Mouse (Mus musculus) heart, embryonic 16.5 days (tissue): ENCODE data around the gene Bloc1s3. TPM values are rescaled to one million over a fixed set of nuclear protein-coding genes. Genes with fewer than 3 reads are reported as not detected.

Experiments
- ATAC-seq: fragments of 200-750 bp; cut with Nextera tagmentation; replicated peaks from 2 replicates; pipeline ENCODE4 v1.8.0; 2017; ENCODE audit warnings: moderate number of reproducible peaks; ENCODE audit not compliant: insufficient read depth, low FRiP score; ENCODE audit errors: extremely low read depth
- H3K27ac ChIP-seq: fragments of 300-500 bp; sonication (generic); 2 replicates; pipeline ENCODE4 v1.5.1; 2014; ENCODE audit warnings: mild to moderate bottlenecking, low read length, control low read depth, moderate library complexity
- H3K27me3 ChIP-seq: fragments of 300-500 bp; sonication (generic); 2 replicates; pipeline ENCODE4 v1.6.1; 2014; ENCODE audit warnings: low read length, mixed read lengths; ENCODE audit not compliant: control insufficient read depth, insufficient read depth
- H3K36me3 ChIP-seq: fragments of 300-500 bp; sonication (generic); 2 replicates; pipeline ENCODE4 v1.6.1; 2014; ENCODE audit not compliant: control insufficient read depth, insufficient read depth
- H3K4me1 ChIP-seq: fragments of 300-500 bp; sonication (generic); 2 replicates; pipeline ENCODE4 v1.6.1; 2014; ENCODE audit warnings: low read length, mixed read lengths; ENCODE audit not compliant: control insufficient read depth, insufficient read depth
- H3K4me2 ChIP-seq: fragments of 300-500 bp; sonication (generic); 2 replicates; pipeline ENCODE4 v1.6.1; 2014; ENCODE audit warnings: low read depth, mild to moderate bottlenecking, control low read depth, low read length
- H3K4me3 ChIP-seq: fragments of 300-500 bp; sonication (generic); 2 replicates; pipeline ENCODE4 v1.5.1; 2014; ENCODE audit warnings: mild to moderate bottlenecking, control low read depth, low read length
- H3K9ac ChIP-seq: fragments of 300-500 bp; sonication (generic); 2 replicates; pipeline ENCODE4 v1.6.1; 2014; ENCODE audit warnings: low read length, control low read depth
- H3K9me3 ChIP-seq: fragments of 300-500 bp; sonication (generic); replicated peaks from 2 replicates; pipeline ENCODE4 v1.6.1; 2016; ENCODE audit warnings: low read length; ENCODE audit not compliant: control insufficient read depth
- WGBS: fragments of 180-500 bp; shearing (Covaris S2); extraction: QIAGEN DNeasy Blood & Tissue Kit; methylation state at CpG from one replicate; pipeline ENCODE4 v1.1.7; 2014; 5-methylcytosine and 5-hydroxymethylcytosine counted together
- polyA plus RNA-seq: library from polyadenylated mRNA; unstranded; fragments of >200 nt; fragmentation: Nextera tagmentation; extraction: Ambion mirVana; gene quantifications from 2 replicates; pipeline ENCODE4 v1.2.1, GENCODE M21; 2015

Gene Bloc1s3
- polyA plus RNA-seq, 1 experiment from 2014 or later: 1.7 TPM

DNA sequence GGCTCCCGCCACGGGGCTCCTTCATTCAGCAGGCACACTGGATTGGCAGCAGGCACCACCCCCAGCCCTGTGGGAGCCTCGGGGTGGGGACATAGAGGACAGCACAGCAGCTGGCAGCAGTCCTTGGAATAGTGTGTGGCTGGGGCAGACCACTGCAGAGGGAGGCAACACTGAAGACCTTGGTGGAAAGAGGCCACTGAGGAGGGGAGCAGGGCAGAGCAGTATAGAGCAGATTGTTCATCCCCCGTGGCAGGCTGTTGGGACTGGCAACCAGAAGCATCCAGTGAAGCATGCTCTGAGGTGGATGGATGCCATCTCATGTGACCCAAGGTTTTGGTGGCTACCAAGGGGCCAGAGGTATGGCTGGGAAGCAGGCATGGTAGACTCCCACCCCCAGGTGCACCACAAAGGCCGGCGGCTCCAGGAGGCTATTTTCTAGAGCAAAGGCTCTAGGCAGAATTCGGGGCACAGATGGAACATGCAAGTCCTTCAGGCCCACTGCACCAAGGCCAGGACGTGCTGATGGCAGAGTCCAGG lies 34.1 kb upstream of the Bloc1s3 start:
- Histone ChIP-seq H3K9ac (peak overlapping the region; percentile 18; the same call in 1 of the 2 replicates), H3K27me3 (no peaks in the 10 kb centered on the region), H3K4me1 (peaks cover 45% of the 10 kb centered on the region), H3K9me3 (no peaks in the 10 kb centered on the region), H3K36me3 (0 out of 2 replicates have a peak, but pooled peaks cover 3% of the 10 kb centered on the region), H3K4me3 (no peak overlapping the region), H3K27ac (peak overlapping the region; percentile 63), H3K4me2 (no peak overlapping the region)
- WGBS: 57% methylated on average over 8 of the region's 8 CpGs
- ATAC-seq: peak; percentile 78

DNA sequence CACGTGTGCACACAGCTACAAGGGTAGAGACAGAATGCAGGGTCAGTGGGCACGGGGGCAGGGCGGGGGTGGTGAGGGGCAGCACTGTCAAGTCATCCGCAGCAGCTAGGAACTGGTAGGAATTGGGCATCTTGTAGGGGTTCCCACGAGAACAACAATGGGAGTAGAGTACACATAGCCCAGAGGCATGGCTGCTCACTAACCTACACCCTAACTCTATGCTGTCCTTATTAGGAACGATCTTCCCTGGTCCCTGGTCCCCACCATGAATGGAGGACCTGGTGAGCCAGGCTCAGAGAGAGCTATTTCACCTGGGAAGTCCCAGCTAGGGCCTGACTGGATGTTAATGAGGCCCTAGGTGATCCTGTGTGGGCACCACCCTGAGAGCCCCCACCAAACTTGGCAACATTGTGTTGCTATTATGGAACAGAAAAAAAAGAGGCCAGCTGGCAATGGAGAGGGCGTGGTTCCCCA lies 33.6 kb upstream of the Bloc1s3 start:
- 74% methylated on average over 7 of the region's 7 CpGs for WGBS
- H3K4me1 ChIP-seq: peaks cover 49% of the 10 kb centered on the region
- H3K27ac ChIP-seq: 0 out of 2 replicates have a peak overlapping the region, but pooled peaks have one; percentile 24
- no peak for ATAC-seq
- no peaks in the 10 kb centered on the region for H3K27me3 ChIP-seq
- H3K4me3 ChIP-seq: no peak overlapping the region
- 0 out of 2 replicates have a peak, but pooled peaks cover 3% of the 10 kb centered on the region for H3K36me3 ChIP-seq
- no peaks in the 10 kb centered on the region for H3K9me3 ChIP-seq
- no peak overlapping the region for H3K9ac ChIP-seq
- H3K4me2 ChIP-seq: no peak overlapping the region

DNA sequence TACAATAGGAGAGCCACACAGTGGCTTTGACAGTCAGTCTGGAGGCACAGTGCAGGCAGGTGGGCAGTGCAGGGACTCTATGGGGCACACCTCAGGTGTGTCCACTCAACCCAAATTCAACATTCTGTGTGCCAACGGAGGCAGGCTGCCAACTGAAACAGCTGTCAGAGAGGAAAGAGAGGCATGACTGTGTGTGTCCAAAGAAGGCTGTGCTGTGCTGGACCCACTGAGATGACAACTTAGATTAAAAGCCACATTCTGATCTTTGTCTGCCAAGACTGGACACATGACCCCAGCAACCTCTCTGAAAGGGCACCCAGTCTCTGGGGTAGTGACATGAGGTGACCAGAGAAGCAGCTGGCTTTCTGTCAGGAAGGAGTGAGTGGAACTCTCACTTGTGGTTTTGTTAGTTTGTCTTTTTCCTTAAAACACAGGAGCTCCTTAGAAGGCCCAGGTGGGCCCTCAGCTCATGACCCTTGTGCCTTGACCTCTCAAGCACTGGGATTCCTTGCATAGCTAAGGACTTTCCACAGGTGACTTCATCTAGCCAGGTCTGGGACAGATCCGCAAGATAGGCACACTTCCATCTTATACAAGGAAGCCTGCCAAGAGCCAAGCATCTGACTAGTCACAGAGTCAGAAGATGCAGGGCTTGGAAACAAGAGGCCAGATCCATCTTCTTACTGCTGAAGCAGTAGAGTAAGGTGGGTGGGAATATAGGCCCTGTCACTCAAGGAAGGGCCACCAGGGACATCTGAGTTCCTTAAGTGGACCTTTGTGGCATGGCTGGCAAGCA lies 32.8 kb upstream of the Bloc1s3 start:
- no peaks in the 10 kb centered on the region for H3K9me3 ChIP-seq
- WGBS: 77% methylated on average over 2 of the region's 2 CpGs
- ATAC-seq: no peak

DNA sequence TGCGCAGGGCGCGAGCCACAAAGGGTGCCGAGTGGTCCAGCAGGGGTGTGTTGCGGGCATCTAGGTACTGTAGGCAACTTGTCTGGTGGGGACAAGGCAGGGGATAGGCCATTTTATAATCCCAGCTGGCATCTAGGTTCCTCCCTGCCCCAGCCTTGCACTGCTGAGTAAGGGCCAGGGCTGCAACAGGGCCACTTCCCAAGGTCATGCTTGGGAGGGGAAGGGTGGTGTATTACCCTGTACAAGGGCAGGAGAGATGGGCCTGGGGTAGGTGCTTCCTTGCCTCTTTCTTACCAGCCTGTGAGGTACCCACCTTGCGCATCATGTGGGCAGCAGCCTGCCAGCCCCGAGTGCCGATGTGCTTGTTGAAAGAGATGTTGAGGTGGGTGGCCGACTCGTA lies 26.5 kb upstream of the Bloc1s3 start:
- WGBS: 91% methylated on average over 10 of the region's 10 CpGs
- peaks cover 7% of the 10 kb centered on the region; the same call in 1 of the 2 replicates for H3K4me1 ChIP-seq
- no peak overlapping the region for H3K9ac ChIP-seq
- no peak overlapping the region for H3K4me2 ChIP-seq
- no peak overlapping the region for H3K4me3 ChIP-seq
- no peaks in the 10 kb centered on the region for H3K9me3 ChIP-seq
- no peak for ATAC-seq
- no peaks in the 10 kb centered on the region for H3K27me3 ChIP-seq
- no peak overlapping the region for H3K27ac ChIP-seq
- H3K36me3 ChIP-seq: peaks cover 38% of the 10 kb centered on the region

More for the DNA sequence above, 32.8 kb upstream of the Bloc1s3 start:
- no peak overlapping the region for H3K4me2 ChIP-seq
- H3K27me3 ChIP-seq: no peaks in the 10 kb centered on the region
- no peak overlapping the region for H3K4me3 ChIP-seq
- no peak overlapping the region for H3K9ac ChIP-seq
- H3K36me3 ChIP-seq: 0 out of 2 replicates have a peak, but pooled peaks cover 3% of the 10 kb centered on the region
- H3K4me1 ChIP-seq: peaks cover 45% of the 10 kb centered on the region
- no peak overlapping the region for H3K27ac ChIP-seq

DNA sequence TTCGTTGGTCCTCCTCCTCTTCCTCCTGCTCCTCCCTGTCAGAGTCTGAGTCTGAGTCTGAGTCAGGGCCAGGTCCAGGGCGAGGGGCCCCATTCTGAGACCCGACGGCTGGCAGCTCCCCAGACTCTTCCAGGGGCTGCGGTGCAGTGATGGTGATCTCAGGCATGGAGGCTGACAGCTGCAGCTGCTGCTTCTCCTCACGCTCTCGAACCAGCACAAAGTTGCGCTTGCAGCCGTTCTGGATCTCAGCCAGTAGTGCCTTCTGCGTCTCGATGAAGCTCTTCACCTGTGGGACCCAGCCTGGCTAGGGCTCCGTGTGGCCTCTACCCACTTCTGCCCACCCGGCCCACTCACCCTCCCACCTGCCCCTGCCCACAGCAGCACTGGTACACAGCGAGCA lies 24.1 kb upstream of the Bloc1s3 start:
- peaks cover 41% of the 10 kb centered on the region for H3K36me3 ChIP-seq
- no peak overlapping the region for H3K27ac ChIP-seq
- peaks cover 7% of the 10 kb centered on the region; the same call in 1 of the 2 replicates for H3K4me1 ChIP-seq
- no peak overlapping the region for H3K4me3 ChIP-seq
- peak; percentile 28; the same call in 1 of the 2 replicates for ATAC-seq
- no peaks in the 10 kb centered on the region for H3K9me3 ChIP-seq
- no peak overlapping the region for H3K9ac ChIP-seq
- H3K4me2 ChIP-seq: no peak overlapping the region
- WGBS: 82% methylated on average over 14 of the region's 14 CpGs
- no peaks in the 10 kb centered on the region for H3K27me3 ChIP-seq

DNA sequence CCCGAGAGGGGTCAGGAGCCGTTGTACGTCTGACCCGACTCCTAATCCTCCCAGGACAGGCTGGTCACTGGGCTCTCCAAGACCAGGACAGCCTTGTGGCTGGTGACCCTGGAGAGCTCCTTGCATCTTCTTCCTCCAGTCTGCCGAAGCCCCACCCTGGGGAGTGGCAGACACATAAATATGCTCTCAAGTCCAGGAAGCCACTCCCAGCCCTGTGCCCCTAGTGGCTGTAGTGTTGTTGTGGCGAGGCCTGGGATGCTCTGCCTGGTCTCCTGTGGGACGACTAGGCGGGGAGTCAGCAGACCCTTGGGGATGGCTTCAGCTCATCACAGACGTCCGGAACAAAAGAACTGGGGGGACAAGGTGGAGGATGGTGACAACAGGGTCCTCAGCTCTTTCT lies 22.9 kb upstream of the Bloc1s3 start:
- Histone ChIP-seq H3K9me3 (no peaks in the 10 kb centered on the region), H3K27me3 (no peaks in the 10 kb centered on the region), H3K9ac (no peak overlapping the region), H3K4me1 (no peaks in the 10 kb centered on the region), H3K4me3 (no peak overlapping the region), H3K27ac (no peak overlapping the region), H3K4me2 (no peak overlapping the region), H3K36me3 (peaks cover 41% of the 10 kb centered on the region)
- 78% methylated on average over 10 of the region's 10 CpGs for WGBS
- ATAC-seq: no peak

DNA sequence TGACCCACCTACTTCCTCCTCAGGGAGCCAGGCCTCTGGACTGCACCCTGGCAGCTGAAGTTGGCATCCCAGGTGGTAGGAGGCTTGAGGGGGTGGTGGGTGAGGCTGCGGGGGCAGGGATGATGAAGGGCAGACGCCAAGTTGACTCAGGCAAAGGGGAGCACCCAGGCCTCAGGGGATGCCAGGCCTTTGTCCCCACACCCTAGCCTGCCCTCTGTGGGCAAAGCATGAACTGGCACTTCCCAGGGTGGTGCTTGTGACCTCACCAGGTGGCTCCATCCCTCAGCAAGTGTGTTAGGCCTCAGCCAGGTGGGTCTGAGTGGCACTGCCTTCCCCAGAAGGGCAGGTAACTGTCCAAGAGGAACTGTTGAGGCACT lies 16.9 kb upstream of the Bloc1s3 start:
- Histone ChIP-seq H3K27me3 (peaks cover 52% of the 10 kb centered on the region), H3K4me3 (no peak overlapping the region), H3K9me3 (no peaks in the 10 kb centered on the region), H3K27ac (no peak overlapping the region), H3K36me3 (peaks cover 9% of the 10 kb centered on the region; the same call in 1 of the 2 replicates), H3K4me1 (peaks cover 19% of the 10 kb centered on the region), H3K4me2 (no peak overlapping the region), H3K9ac (no peak overlapping the region)
- WGBS: 55% methylated on average over 2 of the region's 2 CpGs
- no peak for ATAC-seq

DNA sequence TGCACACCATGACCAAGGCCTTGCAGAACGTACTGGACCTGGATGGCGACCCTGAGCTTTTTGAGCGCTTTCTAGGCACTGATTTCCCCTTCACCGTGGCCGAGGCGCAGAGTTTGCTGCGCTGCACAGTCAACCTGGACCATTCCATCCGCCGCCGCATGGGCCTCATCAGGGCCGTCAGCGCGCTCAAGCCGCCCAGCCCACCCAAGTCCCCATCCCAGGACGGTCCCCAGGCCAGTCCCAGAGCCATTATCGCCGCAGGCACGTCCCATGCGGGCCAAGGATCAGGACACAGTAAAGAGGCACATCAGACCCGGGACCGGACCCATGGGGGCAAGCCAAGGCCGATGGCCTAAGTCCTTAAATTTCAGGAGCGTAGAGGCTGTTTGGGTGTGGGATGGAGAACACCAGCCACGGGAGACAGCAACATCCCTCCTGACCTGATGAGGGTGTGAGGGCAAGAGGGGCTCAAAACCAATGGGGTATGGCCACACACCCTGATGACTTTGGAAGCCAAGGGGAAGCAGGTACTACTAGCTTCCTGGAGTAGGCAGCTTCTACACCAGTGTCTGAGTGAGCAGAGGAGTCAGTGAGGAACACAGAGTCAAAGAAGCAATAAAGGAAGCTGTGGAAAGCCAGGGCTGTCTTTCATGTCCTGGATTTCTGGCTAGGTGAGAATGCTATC lies 16.4 kb upstream of the Bloc1s3 start:
- peak overlapping the region; percentile 82 for H3K4me2 ChIP-seq
- peaks cover 4% of the 10 kb centered on the region; the same call in 1 of the 2 replicates for H3K36me3 ChIP-seq
- H3K4me1 ChIP-seq: peaks cover 21% of the 10 kb centered on the region
- peak overlapping the region; percentile 55 for H3K4me3 ChIP-seq
- H3K9ac ChIP-seq: peak overlapping the region; percentile 61
- WGBS: 14% methylated on average over 24 of the region's 24 CpGs
- no peak overlapping the region for H3K27ac ChIP-seq
- H3K27me3 ChIP-seq: peaks cover 54% of the 10 kb centered on the region
- no peaks in the 10 kb centered on the region for H3K9me3 ChIP-seq
- no peak; the same call in 1 of the 2 replicates for ATAC-seq
